In genomic region chr5:99370636-99371035, GRCm38 (mm10) we compare ENCODE assay signal across 23 mouse cellular contexts.
DNase-seq lines count a peak whose midpoint lies in the region; ATAC-seq and TF ChIP-seq lines count a peak whose summit lies in the region.
"Had no signal": no experiment of that assay in that cellular context is flagged by ENCODE, and none has a peak within 500 bp of the region (broad histone marks: within the 10 kb centered on the region; RNA-seq: fewer than 3 reads in every experiment).

No protein-coding gene starts in this region.

- 0 out of 2 replicates have a peak, but pooled peaks have one; percentile 35 for ATAC-seq in stomach, embryonic 15.5 days (ENCODE audit: insufficient read depth, low FRiP score, low read depth)
- ATAC-seq in stomach, postnatal 0 days (ENCODE audit: low FRiP score, low TSS enrichment) = no peak
- peak; percentile 67 for ATAC-seq in liver, embryonic 14.5 days (ENCODE audit: insufficient read depth)
- ATAC-seq in liver, postnatal 0 days = no peak
- no peak for ATAC-seq in erythroblast, adult 5-6 weeks (replicated peaks; ENCODE audit: low FRiP score, poor library complexity, severe bottlenecking)
- ATAC-seq: forebrain, embryonic 14.5 days; forebrain, postnatal 0 days had no signal

- no peak overlapping the region for H3K4me3 ChIP-seq in stomach, embryonic 15.5 days (replicated peaks)
- H3K4me3 ChIP-seq in stomach, postnatal 0 days (ENCODE audit: low read depth, low read length) = no peak overlapping the region
- no peak overlapping the region for H3K4me3 ChIP-seq in liver, embryonic 14.5 days (ENCODE audit: insufficient read depth in 1 of 2, low read depth in 2 of 2, low read length in 2 of 2)
- no peak overlapping the region for H3K4me3 ChIP-seq in liver, postnatal 0 days (ENCODE audit: low read depth, low read length)
- H3K4me3 ChIP-seq: gastrocnemius, adult 2 months; hindbrain, embryonic 12.5 days; hindbrain, embryonic 15.5 days had no signal

- no peak for TF ChIP-seq CTCF in stomach, postnatal 0 days (IDR thresholded peaks at IDR 0.05; ENCODE audit: low read depth)
- no peak for TF ChIP-seq CTCF in liver, embryonic 14.5 days (IDR thresholded peaks at IDR 0.05; ENCODE audit: low read depth)
- no peak for TF ChIP-seq CTCF in liver, postnatal 0 days (IDR thresholded peaks at IDR 0.05; ENCODE audit: low read depth)

- no peak overlapping the region for H3K27ac ChIP-seq in stomach, embryonic 15.5 days
- H3K27ac ChIP-seq in stomach, postnatal 0 days (replicated peaks) = no peak overlapping the region
- H3K27ac ChIP-seq in liver, embryonic 14.5 days = no peak overlapping the region
- H3K27ac ChIP-seq in liver, postnatal 0 days (ENCODE audit: low read depth) = no peak overlapping the region
- H3K27ac ChIP-seq: gastrocnemius, adult 2 months; hindbrain, embryonic 12.5 days; hindbrain, embryonic 15.5 days had no signal

- no peak overlapping the region for H3K4me2 ChIP-seq in stomach, embryonic 15.5 days
- no peak overlapping the region for H3K4me2 ChIP-seq in stomach, postnatal 0 days (replicated peaks; ENCODE audit: low read depth)
- H3K4me2 ChIP-seq in liver, embryonic 14.5 days (ENCODE audit: low read depth) = no peak overlapping the region
- H3K4me2 ChIP-seq in liver, postnatal 0 days (ENCODE audit: low read depth, low read length) = no peak overlapping the region
- H3K4me2 ChIP-seq: heart, embryonic 11.5 days; hindbrain, embryonic 12.5 days; hindbrain, embryonic 15.5 days had no signal

- no peaks in the 10 kb centered on the region for H3K36me3 ChIP-seq in stomach, embryonic 15.5 days
- H3K36me3 ChIP-seq in stomach, postnatal 0 days (ENCODE audit: control insufficient read depth, insufficient read depth, low read length) = no peaks in the 10 kb centered on the region
- H3K36me3 ChIP-seq in liver, embryonic 14.5 days (replicated peaks; ENCODE audit: control insufficient read depth, insufficient read depth, low read depth) = no peaks in the 10 kb centered on the region
- H3K36me3 ChIP-seq in liver, postnatal 0 days (replicated peaks; ENCODE audit: insufficient read depth, low read length) = no peaks in the 10 kb centered on the region
- H3K36me3 ChIP-seq: G1E; hindbrain, embryonic 12.5 days; hindbrain, embryonic 15.5 days had no signal

- WGBS in stomach, embryonic 15.5 days = 41% methylated on average over 5 of the region's 5 CpGs
- 39% methylated on average over 5 of the region's 5 CpGs for WGBS in stomach, postnatal 0 days
- WGBS in liver, embryonic 14.5 days (ENCODE audit: insufficient replicate concordance) = 27% methylated on average over 5 of the region's 5 CpGs
- WGBS in liver, postnatal 0 days (ENCODE audit: insufficient replicate concordance) = 60% methylated on average over 5 of the region's 5 CpGs

- no peak overlapping the region for H3K9ac ChIP-seq in stomach, embryonic 15.5 days
- H3K9ac ChIP-seq in stomach, postnatal 0 days (ENCODE audit: low read length) = no peak overlapping the region
- no peak overlapping the region for H3K9ac ChIP-seq in liver, embryonic 14.5 days (replicated peaks)
- H3K9ac ChIP-seq in liver, postnatal 0 days (replicated peaks) = no peak overlapping the region
- H3K9ac ChIP-seq: forebrain, postnatal 0 days; hindbrain, embryonic 12.5 days; hindbrain, embryonic 15.5 days had no signal

- H3K4me1 ChIP-seq in stomach, embryonic 15.5 days = no peaks in the 10 kb centered on the region
- no peaks in the 10 kb centered on the region for H3K4me1 ChIP-seq in stomach, postnatal 0 days (replicated peaks; ENCODE audit: control insufficient read depth, insufficient read depth)
- H3K4me1 ChIP-seq in liver, embryonic 14.5 days (replicated peaks; ENCODE audit: control insufficient read depth in 2 of 2, insufficient read depth in 2 of 2, low read length in 1 of 2) = peaks cover 26 to 30% of the 10 kb centered on the region in 2 experiments
- peaks cover 13% of the 10 kb centered on the region for H3K4me1 ChIP-seq in liver, postnatal 0 days (ENCODE audit: insufficient read depth)
- H3K4me1 ChIP-seq: hindbrain, embryonic 12.5 days; hindbrain, embryonic 15.5 days had no signal

- no peak for DNase-seq in stomach, postnatal 0 days (ENCODE audit: low spot score)
- DNase-seq in liver, embryonic 14.5 days (ENCODE audit: low read depth in 3 of 3, low spot score in 3 of 3) = peak in 2 of 3 experiments; percentile 26 to 38
- no peak for DNase-seq in liver, postnatal 0 days
- no peak for DNase-seq in Muller cell, postnatal 12 days (ENCODE audit: inconsistent ontology term)
- DNase-seq in left cerebral cortex, postnatal 36 days (ENCODE audit: low spot score in 2 of 2) = no peak
- DNase-seq: adrenal gland, adult 2 months; adrenal gland, postnatal 14 days; B cell, adult 2 months; cerebellum, adult 18-20 months; cerebellum, adult 9-10 months; cerebellum, postnatal 14 days; forebrain, postnatal 0 days; gastrocnemius, adult 2 months; gastrocnemius, postnatal 14 days; heart, adult 11 months had no signal

- no peaks in the 10 kb centered on the region for H3K9me3 ChIP-seq in stomach, embryonic 15.5 days
- no peaks in the 10 kb centered on the region for H3K9me3 ChIP-seq in stomach, postnatal 0 days (ENCODE audit: control insufficient read depth, low read length)
- no peaks in the 10 kb centered on the region for H3K9me3 ChIP-seq in liver, embryonic 14.5 days (ENCODE audit: control insufficient read depth, low read length)
- H3K9me3 ChIP-seq in liver, postnatal 0 days (ENCODE audit: low read length) = no peaks in the 10 kb centered on the region
- H3K9me3 ChIP-seq: hindbrain, embryonic 12.5 days; hindbrain, embryonic 15.5 days had no signal

- no peaks in the 10 kb centered on the region for H3K27me3 ChIP-seq in stomach, embryonic 15.5 days (replicated peaks)
- H3K27me3 ChIP-seq in stomach, postnatal 0 days (ENCODE audit: control insufficient read depth, insufficient read depth, low read length) = no peaks in the 10 kb centered on the region
- H3K27me3 ChIP-seq in liver, embryonic 14.5 days (ENCODE audit: control insufficient read depth, insufficient read depth, low read length) = no peaks in the 10 kb centered on the region
- H3K27me3 ChIP-seq in liver, postnatal 0 days (ENCODE audit: insufficient read depth, low read length) = no peaks in the 10 kb centered on the region
- H3K27me3 ChIP-seq: CH12.LX; hindbrain, embryonic 15.5 days had no signal

- no peak for TF ChIP-seq EP300 in stomach, postnatal 0 days (optimal IDR thresholded peaks at IDR 0.05)
- TF ChIP-seq EP300 in liver, embryonic 14.5 days (IDR thresholded peaks at IDR 0.05; ENCODE audit: low read depth) = peak; percentile 65
- TF ChIP-seq EP300 in liver, postnatal 0 days (IDR thresholded peaks at IDR 0.05; ENCODE audit: low read depth) = peak; percentile 52; the same call in 1 of the 2 replicates

- intact Hi-C loops in left cerebral cortex, postnatal 36 days (cut with DNase I) = no loop called here

Comparison
In these comparisons a context has a peak if more than half of its experiments do, and no peak if none do; other contexts are left out.
1. ATAC-seq: peak in stomach, embryonic 15.5 days (single experiment) and liver, embryonic 14.5 days (single experiment); none in stomach, postnatal 0 days (single experiment), liver, postnatal 0 days (single experiment) and erythroblast, adult 5-6 weeks (single experiment).
2. DNase-seq: peak in liver, embryonic 14.5 days (2 of 3); none in stomach, postnatal 0 days (single experiment), liver, postnatal 0 days (single experiment), Muller cell, postnatal 12 days (single experiment) and left cerebral cortex, postnatal 36 days (0 of 2).